Mouse (Mus musculus): ENCODE data around the gene Foxa1. TPM values are rescaled to one million over a fixed set of nuclear protein-coding genes. Genes with fewer than 3 reads are reported as not detected.

The Foxa1 gene
- polyA plus RNA-seq, 1 experiment from 2014 or later = 3.8 TPM

GRCm38 (mm10) chr12:57511560-57511959, 35.2 kb downstream of the Foxa1 start:
- ATAC-seq (ENCODE audit: low FRiP score, low read depth) = no peak
- Histone ChIP-seq H3K4me3 (no peak overlapping the region), H3K4me2 (replicated peaks) (no peak overlapping the region), H3K9ac (replicated peaks) (no peak overlapping the region), H3K4me1 (no peaks in the 10 kb centered on the region), H3K9me3 (no peaks in the 10 kb centered on the region), H3K36me3 (no peaks in the 10 kb centered on the region), H3K27ac (replicated peaks) (no peak overlapping the region), H3K27me3 (0 out of 2 replicates have a peak, but pooled peaks cover 2% of the 10 kb centered on the region)
- WGBS = 89% methylated on average over 5 of the region's 5 CpGs

- ATAC-seq (ENCODE audit: low FRiP score, low read depth) = no peak
- H3K4me1 ChIP-seq = no peaks in the 10 kb centered on the region
- no peaks in the 10 kb centered on the region for H3K36me3 ChIP-seq
- H3K27ac ChIP-seq (replicated peaks) = no peak overlapping the region
- H3K4me3 ChIP-seq = no peak overlapping the region
- H3K4me2 ChIP-seq (replicated peaks) = no peak overlapping the region
- WGBS = 81% methylated on average over 4 of the region's 4 CpGs
- H3K9ac ChIP-seq (replicated peaks) = no peak overlapping the region
- H3K9me3 ChIP-seq = no peaks in the 10 kb centered on the region
- 0 out of 2 replicates have a peak, but pooled peaks cover 2% of the 10 kb centered on the region for H3K27me3 ChIP-seq
These were observed 35.6 kb downstream of the Foxa1 start for GRCm38 (mm10) chr12:57511127-57511526.

DNA sequence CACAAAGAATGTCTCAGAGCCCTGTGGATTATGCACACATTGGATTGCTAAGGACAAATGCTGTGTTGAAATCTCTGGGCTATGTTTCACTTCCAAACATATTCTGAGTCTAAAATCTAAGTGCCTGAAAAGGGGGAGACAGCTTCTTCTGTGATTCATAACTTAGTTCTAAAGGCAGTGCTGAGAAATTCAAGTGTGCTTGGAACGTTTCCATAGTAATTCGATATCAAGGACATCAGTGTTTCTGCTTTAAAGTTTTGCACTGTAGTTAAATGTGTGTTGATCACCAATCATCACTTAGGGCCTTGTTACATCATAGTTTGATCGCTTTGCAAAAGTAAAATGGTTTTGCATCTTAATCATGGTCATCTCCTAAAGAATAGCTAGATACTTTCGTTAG, 37.0 kb downstream of the Foxa1 start:
- Histone ChIP-seq H3K9me3 (no peaks in the 10 kb centered on the region), H3K36me3 (no peaks in the 10 kb centered on the region), H3K4me1 (no peaks in the 10 kb centered on the region), H3K4me2 (replicated peaks) (no peak overlapping the region), H3K27ac (replicated peaks) (no peak overlapping the region), H3K4me3 (no peak overlapping the region), H3K27me3 (0 out of 2 replicates have a peak, but pooled peaks cover 2% of the 10 kb centered on the region), H3K9ac (replicated peaks) (no peak overlapping the region)
- ATAC-seq (ENCODE audit: low FRiP score, low read depth) = no peak
- 78% methylated on average over 4 of the region's 4 CpGs for whole genome bisulfite sequencing

DNA sequence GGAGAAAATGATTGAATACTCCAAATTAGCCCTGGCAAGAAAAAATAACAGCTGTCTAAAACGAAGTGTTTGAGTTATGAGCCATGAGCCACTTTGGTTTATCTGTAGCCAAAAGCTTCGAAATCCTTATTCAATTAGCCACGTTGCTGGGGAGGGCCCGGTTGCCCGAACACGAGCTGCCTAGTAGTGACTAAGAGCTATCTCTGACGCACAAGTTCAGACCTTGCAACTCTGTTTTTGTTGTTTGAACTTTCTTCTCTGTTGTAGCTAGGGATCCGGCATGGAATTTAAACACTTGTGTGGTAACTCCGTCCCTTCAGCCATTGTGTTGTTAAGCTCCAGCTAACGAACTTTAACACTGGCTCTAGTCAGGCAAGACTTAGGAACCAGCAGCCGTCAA, 37.8 kb downstream of the Foxa1 start:
- no peaks in the 10 kb centered on the region for H3K4me1 ChIP-seq
- no peaks in the 10 kb centered on the region for H3K9me3 ChIP-seq
- WGBS = 14% methylated on average over 11 of the region's 11 CpGs
- H3K27me3 ChIP-seq = 0 out of 2 replicates have a peak, but pooled peaks cover 2% of the 10 kb centered on the region
- no peak overlapping the region for H3K4me3 ChIP-seq
- no peaks in the 10 kb centered on the region for H3K36me3 ChIP-seq
- H3K4me2 ChIP-seq (replicated peaks) = no peak overlapping the region
- ATAC-seq (ENCODE audit: low FRiP score, low read depth) = no peak
- H3K27ac ChIP-seq (replicated peaks) = no peak overlapping the region
- H3K9ac ChIP-seq (replicated peaks) = no peak overlapping the region

- Histone ChIP-seq H3K27ac (replicated peaks) (no peak overlapping the region), H3K4me2 (replicated peaks) (no peak overlapping the region), H3K9me3 (no peaks in the 10 kb centered on the region), H3K9ac (replicated peaks) (no peak overlapping the region), H3K4me3 (no peak overlapping the region), H3K4me1 (no peaks in the 10 kb centered on the region), H3K27me3 (0 out of 2 replicates have a peak, but pooled peaks cover 2% of the 10 kb centered on the region), H3K36me3 (no peaks in the 10 kb centered on the region)
- ATAC-seq (ENCODE audit: low FRiP score, low read depth) = no peak
- 74% methylated on average over 7 of the region's 7 CpGs for WGBS
These were observed 41.4 kb downstream of the Foxa1 start for GRCm38 (mm10) chr12:57505329-57505728.

DNA sequence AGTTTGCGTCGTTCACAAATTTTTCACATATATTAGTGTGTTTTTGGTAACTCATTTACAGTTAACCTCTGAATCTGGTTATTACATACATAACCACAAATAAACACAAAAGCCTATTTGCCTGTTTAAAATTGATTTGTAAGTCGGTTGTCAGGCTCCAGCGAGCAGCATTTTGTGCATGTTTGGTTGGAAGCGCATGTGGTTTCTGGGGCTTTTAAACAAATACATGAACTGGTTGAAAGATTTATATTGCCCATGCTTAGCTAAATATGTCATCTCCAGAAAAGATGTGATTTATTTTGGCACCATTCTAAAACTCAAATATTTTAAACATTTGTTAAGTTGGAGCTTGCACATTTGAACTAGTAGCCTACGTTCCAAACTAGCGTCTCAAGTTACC, 46.5 kb downstream of the Foxa1 start:
- H3K4me2 ChIP-seq (replicated peaks) = no peak overlapping the region
- no peaks in the 10 kb centered on the region for H3K9me3 ChIP-seq
- H3K9ac ChIP-seq (replicated peaks) = no peak overlapping the region
- H3K4me3 ChIP-seq = no peak overlapping the region
- no peak for ATAC-seq (ENCODE audit: low FRiP score, low read depth)
- no peaks in the 10 kb centered on the region for H3K36me3 ChIP-seq
- H3K27ac ChIP-seq (replicated peaks) = no peak overlapping the region
- WGBS = 82% methylated on average over 7 of the region's 7 CpGs
- H3K27me3 ChIP-seq = no peaks in the 10 kb centered on the region
- no peaks in the 10 kb centered on the region for H3K4me1 ChIP-seq

DNA sequence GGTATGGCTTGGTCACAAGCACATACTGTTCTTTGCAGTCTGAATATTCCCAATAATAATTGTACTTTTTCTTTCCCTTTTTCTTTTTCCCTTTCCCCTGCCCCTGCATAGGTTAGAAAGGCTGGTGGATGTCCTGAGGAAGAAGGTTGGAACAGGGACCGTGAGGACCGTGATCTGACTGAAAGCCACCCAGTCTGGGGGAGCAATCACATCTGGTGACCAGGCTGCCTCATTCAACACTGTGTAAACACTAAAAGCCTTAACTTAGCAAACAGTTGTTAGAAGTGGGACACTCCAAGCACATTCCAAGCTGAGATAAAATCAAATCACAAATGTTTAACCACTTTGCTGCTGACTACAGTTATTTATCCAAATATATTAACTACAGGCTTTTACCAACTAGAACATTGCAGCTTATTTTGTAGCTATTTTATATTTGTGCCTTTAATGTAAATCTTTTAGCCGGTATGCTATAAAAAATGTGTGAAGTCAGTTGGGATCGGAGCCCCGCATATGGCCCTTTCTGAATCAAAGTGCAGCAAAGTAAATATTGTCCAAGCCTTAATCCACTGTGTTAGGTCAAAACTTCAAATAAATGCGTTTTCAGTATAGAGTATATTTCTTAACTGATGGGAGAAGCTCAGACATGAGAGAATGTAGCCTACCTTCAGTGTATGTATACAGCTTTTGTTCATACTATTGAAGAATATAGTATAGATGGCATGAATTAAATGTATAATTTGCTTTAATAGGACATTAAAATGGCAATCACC, 50.2 kb downstream of the Foxa1 start:
- WGBS = 66% methylated on average over 6 of the region's 6 CpGs
- no peak for ATAC-seq (ENCODE audit: low FRiP score, low read depth)
- H3K4me1 ChIP-seq = no peaks in the 10 kb centered on the region
- H3K4me3 ChIP-seq = no peak overlapping the region
- no peaks in the 10 kb centered on the region for H3K36me3 ChIP-seq
- H3K27ac ChIP-seq (replicated peaks) = 0 out of 2 replicates have a peak overlapping the region, but pooled peaks have one; percentile 15
- no peaks in the 10 kb centered on the region for H3K9me3 ChIP-seq
- no peaks in the 10 kb centered on the region for H3K27me3 ChIP-seq
- no peak overlapping the region for H3K9ac ChIP-seq (replicated peaks)
- H3K4me2 ChIP-seq (replicated peaks) = no peak overlapping the region

Other genes starting within 250 kb of the Foxa1 start
- gene Ttc6, start 17.2 kb upstream of the Foxa1 start, polyA plus RNA-seq (2016; fragmentation: Nextera tagmentation; extraction: Ambion mirVana) = 2.0 and 3.6 TPM in 2 replicates